Mouse (Mus musculus) intestine, postnatal 0 days (tissue): Measurements from ENCODE around the gene Plekha7. TPM values are rescaled to one million over a fixed set of nuclear protein-coding genes. Genes with fewer than 3 reads are reported as not detected.

Experiments used
- ATAC-seq: fragments of 200-750 bp; cut with Nextera tagmentation; 2 replicates; pipeline ENCODE4 v1.8.0; 2017; ENCODE audit warnings: mild to moderate bottlenecking, moderate TSS enrichment, moderate library complexity
- H3K27ac ChIP-seq: fragments of 300-500 bp; sonication (generic); 2 replicates; pipeline ENCODE4 v1.5.1; 2014; ENCODE audit warnings: mild to moderate bottlenecking, low read depth, low read length, moderate library complexity
- H3K27me3 ChIP-seq: fragments of 300-500 bp; sonication (generic); replicated peaks from 2 replicates; pipeline ENCODE4 v1.6.1; 2014; ENCODE audit warnings: low read length, mixed read lengths; ENCODE audit not compliant: control insufficient read depth, insufficient read depth
- H3K36me3 ChIP-seq: fragments of 300-500 bp; sonication (generic); 2 replicates; pipeline ENCODE4 v1.6.1; 2014; ENCODE audit warnings: mild to moderate bottlenecking, moderate library complexity; ENCODE audit not compliant: control insufficient read depth, insufficient read depth
- H3K4me1 ChIP-seq: fragments of 300-500 bp; sonication (generic); replicated peaks from 2 replicates; pipeline ENCODE4 v1.6.1; 2014; ENCODE audit warnings: antibody characterized with exemption, low read length, mixed read lengths; ENCODE audit not compliant: control insufficient read depth, insufficient read depth
- H3K4me2 ChIP-seq: fragments of 300-500 bp; sonication (generic); replicated peaks from 2 replicates; pipeline ENCODE4 v1.6.1; 2014; ENCODE audit warnings: low read depth, mild to moderate bottlenecking, moderate library complexity
- H3K4me3 ChIP-seq: fragments of 300-500 bp; sonication (generic); 2 replicates; pipeline ENCODE4 v1.5.1; 2014; ENCODE audit warnings: low read depth, low read length
- H3K9ac ChIP-seq: fragments of 300-500 bp; sonication (generic); 2 replicates; pipeline ENCODE4 v1.6.1; 2014; ENCODE audit warnings: mild to moderate bottlenecking, low read depth, low read length
- H3K9me3 ChIP-seq: fragments of 300-500 bp; sonication (generic); 2 replicates; pipeline ENCODE4 v1.6.1; 2016; ENCODE audit warnings: mixed run types; ENCODE audit not compliant: control insufficient read depth
- CTCF ChIP-seq: sonication (generic); IDR thresholded peaks from 2 replicates; pipeline ENCODE4 v1.5.1; 2016; ENCODE audit warnings: low read depth, mild to moderate bottlenecking, control low read depth, antibody characterized with exemption, moderate library complexity
- WGBS: fragments of 180-500 bp; shearing (Covaris S2); extraction: QIAGEN DNeasy Blood & Tissue Kit; methylation state at CpG from one replicate; pipeline ENCODE4 v1.1.7; 2014; 5-methylcytosine and 5-hydroxymethylcytosine counted together
- polyA plus RNA-seq: library from polyadenylated mRNA; unstranded; fragments of >200 nt; fragmentation: Nextera tagmentation; extraction: Ambion mirVana; gene quantifications from 2 replicates; pipeline ENCODE4 v1.2.1, GENCODE M21; 2015

Gene Plekha7
- polyA plus RNA-seq, 1 experiment from 2014 or later: 17.2 TPM

DNA sequence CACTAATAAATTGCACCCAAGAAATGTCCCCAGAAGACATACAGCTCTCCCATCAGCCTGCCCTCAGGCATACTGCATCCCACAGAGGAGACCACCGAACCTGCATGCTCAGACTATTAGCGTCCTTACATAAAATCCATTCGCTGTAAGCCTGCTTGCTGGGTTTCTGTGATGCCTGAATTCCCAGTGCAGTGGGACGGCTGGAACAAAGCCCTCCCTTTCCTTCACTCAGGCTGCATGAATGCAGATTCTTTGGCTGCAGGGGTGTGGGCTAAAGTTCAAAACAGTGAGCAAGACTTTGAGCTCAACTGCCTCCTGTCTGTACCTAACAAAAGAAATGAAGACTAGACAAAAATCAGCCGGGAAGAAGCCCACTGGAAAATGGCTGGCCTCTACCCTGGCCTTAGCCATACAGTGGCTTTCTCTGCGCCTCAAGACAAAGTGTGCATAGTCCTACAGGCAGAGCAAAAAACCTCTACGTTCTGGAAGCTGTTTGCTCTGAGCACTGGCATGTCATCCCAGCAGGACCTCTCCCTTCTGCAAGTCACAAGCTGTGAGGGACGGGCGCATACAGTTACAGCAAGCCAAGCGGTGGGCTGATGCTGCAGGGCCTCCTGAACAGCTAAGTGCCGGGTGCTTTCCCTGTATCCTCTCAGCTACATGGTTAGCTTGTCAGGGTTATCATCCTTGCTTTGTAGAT, 123.7 kb downstream of the Plekha7 start:
- no peaks in the 10 kb centered on the region for H3K27me3 ChIP-seq
- ATAC-seq: no peak
- H3K4me3 ChIP-seq: no peak overlapping the region
- no peak overlapping the region for H3K9ac ChIP-seq
- no peaks in the 10 kb centered on the region for H3K4me1 ChIP-seq
- H3K9me3 ChIP-seq: no peaks in the 10 kb centered on the region
- H3K27ac ChIP-seq: no peak overlapping the region
- H3K36me3 ChIP-seq: peaks cover 8% of the 10 kb centered on the region; the same call in 1 of the 2 replicates
- WGBS: 59% methylated on average over 11 of the region's 11 CpGs
- no peak for TF ChIP-seq CTCF
- H3K4me2 ChIP-seq: no peak overlapping the region

GRCm38 (mm10) chr7:116182451-116182850, 125.7 kb downstream of the Plekha7 start:
- Histone ChIP-seq H3K9me3 (no peaks in the 10 kb centered on the region), H3K9ac (no peak overlapping the region), H3K27ac (no peak overlapping the region), H3K4me1 (no peaks in the 10 kb centered on the region), H3K27me3 (no peaks in the 10 kb centered on the region), H3K36me3 (peaks cover 3% of the 10 kb centered on the region; the same call in 1 of the 2 replicates), H3K4me2 (no peak overlapping the region), H3K4me3 (no peak overlapping the region)
- 96% methylated on average over 1 of the region's 1 CpGs for WGBS
- TF ChIP-seq CTCF: no peak
- ATAC-seq: no peak

DNA sequence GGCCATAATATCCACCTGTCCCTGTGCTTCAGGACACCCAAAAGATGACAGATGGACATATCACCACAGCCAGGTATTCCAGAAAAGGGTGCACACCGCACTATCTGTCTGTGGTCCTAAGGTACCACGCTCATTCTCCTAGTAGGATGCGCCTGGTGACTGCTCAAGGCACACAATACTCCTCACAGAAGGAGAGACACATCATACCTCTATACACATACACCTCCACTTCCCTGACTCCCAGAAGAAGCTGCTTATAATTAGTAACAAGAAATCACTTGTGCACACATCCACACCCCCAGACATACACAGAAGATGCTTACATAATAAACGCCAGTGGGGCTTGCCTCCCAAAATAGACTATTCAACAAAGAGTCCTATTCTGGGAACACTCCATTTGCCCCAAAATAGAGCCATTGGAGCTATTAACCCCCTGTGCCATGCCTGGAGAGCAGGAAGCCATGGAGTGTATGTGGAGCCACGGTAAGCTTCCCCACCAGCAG, 126.7 kb downstream of the Plekha7 start:
- ATAC-seq: no peak
- no peak overlapping the region for H3K9ac ChIP-seq
- 83% methylated on average over 5 of the region's 5 CpGs for WGBS
- H3K27ac ChIP-seq: no peak overlapping the region
- H3K4me1 ChIP-seq: no peaks in the 10 kb centered on the region
- TF ChIP-seq CTCF: no peak
- H3K36me3 ChIP-seq: peaks cover 2% of the 10 kb centered on the region; the same call in 1 of the 2 replicates
- H3K4me3 ChIP-seq: no peak overlapping the region
- no peaks in the 10 kb centered on the region for H3K27me3 ChIP-seq
- no peaks in the 10 kb centered on the region for H3K9me3 ChIP-seq
- H3K4me2 ChIP-seq: no peak overlapping the region

DNA sequence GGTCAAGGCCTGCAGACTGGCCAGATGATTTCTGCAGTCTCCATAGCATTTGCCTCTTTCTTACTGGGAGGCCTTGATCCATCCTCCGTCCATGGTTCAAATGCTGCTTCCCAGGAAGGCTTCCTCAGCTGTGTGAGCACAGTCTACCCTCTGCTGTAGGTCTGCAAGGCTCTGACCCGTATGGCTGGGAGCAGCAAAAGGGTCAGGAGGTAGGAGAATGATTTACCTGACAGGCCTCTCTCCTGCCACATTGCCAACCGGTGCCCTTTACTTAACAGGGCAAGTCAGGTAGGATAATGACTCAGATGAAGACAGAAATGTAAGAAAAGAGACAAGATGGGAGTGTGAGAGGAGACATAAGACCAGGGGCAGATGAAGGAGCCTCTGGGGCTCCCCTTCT, 129.3 kb downstream of the Plekha7 start:
- no peaks in the 10 kb centered on the region for H3K4me1 ChIP-seq
- 81% methylated on average over 3 of the region's 3 CpGs for WGBS
- no peak for ATAC-seq

DNA sequence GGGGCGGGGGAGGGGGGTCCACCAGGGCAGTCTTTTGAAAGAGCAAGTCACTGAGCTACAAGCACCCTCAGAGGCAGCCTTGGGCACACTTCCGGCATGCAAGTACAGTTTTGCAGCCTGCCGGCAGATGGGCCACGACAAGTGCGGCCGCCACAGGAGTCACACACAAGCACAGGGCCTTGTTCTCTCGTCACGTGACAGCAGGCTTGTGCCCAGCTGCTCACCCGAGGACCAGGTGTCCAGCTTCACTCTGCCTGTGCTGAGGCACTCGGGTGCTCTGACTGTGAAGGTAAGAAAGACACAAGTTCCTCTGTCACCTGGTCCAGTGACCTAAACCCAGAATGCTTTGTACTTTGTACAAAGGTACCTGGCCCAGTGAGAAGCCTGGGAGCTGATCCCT, 135.4 kb downstream of the Plekha7 start:
- 93% methylated on average over 10 of the region's 10 CpGs for WGBS
- no peak for TF ChIP-seq CTCF

More for the DNA sequence above, 129.3 kb downstream of the Plekha7 start:
- Histone ChIP-seq H3K9me3 (no peaks in the 10 kb centered on the region), H3K9ac (no peak overlapping the region), H3K4me3 (no peak overlapping the region), H3K27ac (no peak overlapping the region), H3K4me2 (no peak overlapping the region), H3K27me3 (no peaks in the 10 kb centered on the region), H3K36me3 (peaks cover 22% of the 10 kb centered on the region; the same call in 1 of the 2 replicates)
- no peak for TF ChIP-seq CTCF

GRCm38 (mm10) chr7:116169426-116169825, 138.8 kb downstream of the Plekha7 start:
- WGBS: 77% methylated on average over 4 of the region's 4 CpGs
- no peaks in the 10 kb centered on the region for H3K4me1 ChIP-seq
- no peak overlapping the region for H3K4me2 ChIP-seq
- ATAC-seq: no peak
- no peaks in the 10 kb centered on the region for H3K9me3 ChIP-seq
- no peak overlapping the region for H3K27ac ChIP-seq
- TF ChIP-seq CTCF: no peak
- H3K27me3 ChIP-seq: no peaks in the 10 kb centered on the region
- H3K4me3 ChIP-seq: no peak overlapping the region
- no peak overlapping the region for H3K9ac ChIP-seq
- H3K36me3 ChIP-seq: peaks cover 26% of the 10 kb centered on the region

More for the DNA sequence above, 135.4 kb downstream of the Plekha7 start:
- H3K36me3 ChIP-seq: peaks cover 31% of the 10 kb centered on the region; the same call in 1 of the 2 replicates
- H3K9ac ChIP-seq: no peak overlapping the region
- no peaks in the 10 kb centered on the region for H3K27me3 ChIP-seq
- no peaks in the 10 kb centered on the region for H3K9me3 ChIP-seq
- no peaks in the 10 kb centered on the region for H3K4me1 ChIP-seq
- no peak overlapping the region for H3K4me2 ChIP-seq
- H3K4me3 ChIP-seq: no peak overlapping the region
- H3K27ac ChIP-seq: no peak overlapping the region
- ATAC-seq: no peak
